Mouse (Mus musculus) spleen, postnatal 4 days (tissue): ENCODE data around the gene Adrb1.

Experiments
- DNase-seq, 2 experiments: peaks; one replicate each; pipeline ENCODE4 v3.0.0; 2022; ENCODE audit warnings: low spot score in 2 of 2

Adrb1 gene

DNA sequence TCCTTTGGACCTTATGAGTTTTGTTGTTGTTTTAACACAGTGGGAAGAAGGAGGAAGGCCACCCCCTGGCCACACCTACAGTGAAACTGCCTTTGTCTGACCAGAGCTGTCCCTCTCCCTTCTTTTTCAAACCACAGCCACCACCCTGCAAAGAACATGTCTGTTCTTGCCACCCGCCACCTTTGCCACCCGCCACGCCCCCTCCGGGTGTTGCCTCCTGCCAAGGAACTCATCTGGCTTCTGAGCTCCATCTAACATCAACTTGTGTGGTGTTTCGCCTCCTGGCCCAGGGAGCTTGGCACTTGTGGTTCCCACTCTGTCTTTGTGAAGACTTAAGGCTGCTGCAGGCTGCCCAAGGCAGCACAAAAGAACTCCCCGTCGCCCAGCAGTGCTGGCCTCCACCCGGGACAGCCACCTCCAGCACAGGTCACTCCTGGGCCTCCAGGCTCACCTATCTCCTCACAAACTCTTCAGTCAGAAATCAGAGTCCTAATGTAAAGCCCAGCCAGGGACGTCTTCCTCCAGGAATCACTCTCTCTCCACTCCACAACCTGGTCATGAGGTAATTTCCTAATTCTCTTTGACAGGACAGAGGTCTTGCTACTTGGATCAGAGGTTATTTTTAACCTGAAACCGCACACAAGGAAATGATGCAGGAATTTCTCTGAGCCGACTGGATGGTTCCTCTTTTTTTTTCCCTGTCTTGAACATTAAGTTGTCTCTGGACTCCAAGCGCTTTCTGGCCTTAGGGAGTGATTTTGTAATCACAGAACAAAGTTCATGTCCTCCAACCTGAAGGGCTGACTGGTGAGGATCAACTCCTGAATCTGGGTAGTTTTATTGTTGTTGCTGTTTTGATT lies 18.5 kb upstream of the Adrb1 start:
- no peak for DNase-seq

DNA sequence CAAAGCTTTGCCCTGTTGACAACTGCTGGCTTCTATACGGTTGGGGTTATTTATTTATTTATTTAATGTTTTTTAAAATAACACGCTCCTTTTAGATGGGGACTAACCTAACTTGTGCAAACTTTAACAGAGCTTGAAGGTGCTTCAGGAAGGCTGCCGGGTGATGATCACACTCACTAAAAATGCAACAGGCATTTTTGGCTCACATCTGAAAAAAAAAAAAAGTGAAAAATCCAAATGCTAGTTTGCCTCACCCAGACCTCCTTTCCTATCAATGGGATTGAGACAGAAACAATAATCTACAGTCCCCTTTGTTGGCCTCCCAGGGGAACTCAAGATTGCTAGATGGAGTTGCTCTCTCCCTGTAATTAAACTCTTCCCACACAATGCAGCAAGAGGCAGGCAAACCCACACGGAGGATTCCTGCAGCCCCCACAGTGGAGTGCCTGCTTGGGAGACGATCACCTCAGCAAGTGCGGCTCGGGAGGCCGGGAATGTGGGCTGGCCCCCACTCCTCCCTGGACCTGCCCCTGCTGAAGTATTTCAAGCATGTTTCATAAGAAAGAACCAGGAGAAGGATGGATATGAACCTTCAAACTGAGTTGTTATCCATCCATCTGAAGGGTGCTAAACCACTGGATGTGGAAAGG lies 16.8 kb upstream of the Adrb1 start:
- no peak for DNase-seq

DNA sequence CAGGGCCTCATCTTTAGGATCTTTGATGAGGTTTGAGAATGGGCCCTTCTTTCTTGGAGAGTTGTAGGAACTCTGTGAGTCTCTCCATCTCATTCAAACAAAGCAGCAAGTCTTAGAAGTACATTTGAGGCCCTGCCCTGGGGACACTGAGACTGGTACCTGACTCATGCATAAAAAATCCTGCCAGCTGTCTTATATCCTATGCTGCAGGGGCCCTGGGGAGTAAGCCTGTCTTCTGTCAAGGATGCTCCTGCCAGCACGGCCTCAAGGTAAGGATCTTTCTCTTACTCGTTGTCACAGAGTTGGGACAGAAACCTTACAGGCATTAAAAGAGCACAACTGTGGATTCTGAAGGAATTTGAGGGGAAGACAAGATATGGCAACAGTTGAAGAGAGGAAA lies 13.2 kb upstream of the Adrb1 start:
- DNase-seq, result no peak

DNA sequence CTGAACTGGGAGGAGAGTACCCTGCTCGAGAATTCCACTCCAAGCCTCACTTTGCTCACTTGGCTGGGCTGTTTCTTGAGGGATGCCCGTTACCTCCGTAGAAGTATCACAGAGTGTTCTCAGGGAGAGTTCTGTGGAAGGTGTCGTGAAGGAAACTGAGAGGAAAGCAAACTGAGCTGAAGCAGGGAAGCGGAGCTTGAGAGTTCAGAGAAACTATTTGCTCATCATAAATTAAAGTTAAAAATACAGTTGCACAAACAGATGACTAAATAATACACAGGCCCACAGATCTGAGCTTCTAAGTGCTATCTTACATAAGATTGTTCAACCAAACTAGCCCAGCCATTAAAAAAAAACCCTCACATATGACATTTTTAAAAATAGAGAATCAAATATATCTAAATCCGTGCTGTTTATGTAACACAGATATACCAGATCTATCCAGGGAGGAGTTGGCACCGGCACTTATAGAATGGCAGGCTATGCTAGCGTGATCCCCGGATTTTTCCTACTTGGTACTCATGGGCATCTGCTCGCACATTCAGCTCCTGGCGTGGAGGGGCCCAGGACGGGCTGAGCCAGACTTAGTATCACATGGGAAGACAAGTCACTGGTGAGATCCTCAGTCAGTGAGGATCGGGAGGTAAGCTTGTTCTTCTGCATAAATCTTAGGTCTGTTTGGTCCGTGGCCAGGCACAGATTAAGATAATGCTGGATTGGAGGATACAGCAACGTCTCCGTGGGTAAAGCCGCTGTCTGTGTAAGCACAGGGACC lies 11.7 kb upstream of the Adrb1 start:
- no peak for DNase-seq

DNA sequence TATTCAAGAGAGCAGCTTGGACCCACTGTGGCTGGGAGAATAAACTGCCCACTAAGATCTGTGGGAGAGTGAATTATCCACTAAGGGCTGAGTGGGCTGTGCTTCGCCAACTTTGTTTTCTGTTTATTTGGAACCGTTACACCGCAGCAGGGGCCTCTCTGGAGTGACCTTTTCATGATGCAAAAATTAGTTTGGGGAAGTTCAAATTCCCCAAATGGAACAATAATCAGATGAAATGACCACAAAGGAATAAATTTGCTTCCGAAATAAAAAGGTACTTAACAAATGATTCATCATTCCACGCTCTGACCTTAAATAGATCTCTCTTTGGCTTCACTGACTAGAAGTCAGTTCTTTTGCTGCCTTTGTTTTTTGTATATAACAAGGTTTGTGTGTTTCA lies 8.4 kb upstream of the Adrb1 start:
- DNase-seq, result no peak

- DNase-seq, result no peak
Measured at GRCm38 (mm10) chr19:56714661-56715170, 7.3 kb upstream of the Adrb1 start.

DNA sequence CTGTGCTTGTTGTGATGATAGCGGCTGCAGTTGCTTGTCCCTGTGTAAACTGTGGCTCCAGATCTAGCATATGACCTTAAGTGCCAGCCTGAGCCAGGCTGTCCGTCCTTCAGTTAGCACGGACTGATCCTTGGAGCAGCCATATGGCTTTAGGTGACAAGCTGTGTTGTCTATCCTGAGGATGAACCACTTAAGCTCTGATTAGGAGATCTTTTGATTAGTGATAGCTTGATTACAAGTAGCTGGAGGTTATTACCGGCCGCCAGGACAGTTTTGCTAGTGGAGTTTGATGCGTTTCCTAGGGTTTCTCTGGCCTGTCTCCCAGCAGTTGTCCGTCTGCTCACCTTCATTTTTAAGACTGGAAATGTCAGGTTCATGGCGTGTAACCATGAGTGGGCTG lies 4.0 kb upstream of the Adrb1 start:
- no peak for DNase-seq

DNA sequence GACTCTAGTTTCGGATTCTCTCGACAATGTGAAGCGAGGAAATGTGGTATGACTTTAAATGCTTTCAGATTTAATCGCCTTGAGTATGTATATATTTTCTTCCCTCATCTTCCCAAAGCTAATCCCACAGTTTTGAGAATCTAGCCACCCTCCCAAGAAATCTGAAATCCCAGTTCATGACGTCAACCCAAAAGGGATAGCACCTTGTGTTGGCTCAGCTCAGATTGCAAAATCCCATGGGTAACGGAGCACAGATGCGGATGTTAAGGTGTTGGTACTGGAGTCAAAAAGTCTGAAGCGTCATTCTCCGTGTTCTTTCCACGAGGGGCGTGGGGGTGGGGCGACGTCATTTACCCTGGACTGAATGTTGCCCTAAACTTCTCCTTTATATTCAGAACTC lies 1.1 kb upstream of the Adrb1 start:
- no peak for DNase-seq

DNA sequence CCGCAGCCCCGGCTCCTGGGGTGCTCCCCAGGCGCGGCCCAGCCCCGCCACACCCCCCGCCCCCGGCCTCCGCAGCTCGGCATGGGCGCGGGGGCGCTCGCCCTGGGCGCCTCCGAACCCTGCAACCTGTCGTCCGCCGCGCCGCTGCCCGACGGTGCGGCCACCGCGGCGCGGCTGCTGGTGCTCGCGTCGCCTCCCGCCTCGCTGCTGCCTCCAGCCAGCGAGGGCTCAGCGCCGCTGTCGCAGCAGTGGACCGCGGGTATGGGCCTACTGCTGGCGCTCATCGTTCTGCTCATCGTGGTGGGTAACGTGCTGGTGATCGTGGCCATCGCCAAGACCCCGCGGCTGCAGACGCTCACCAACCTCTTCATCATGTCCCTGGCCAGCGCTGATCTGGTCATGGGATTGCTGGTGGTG lies 300 bp downstream of the Adrb1 start:
- no peak for DNase-seq

DNA sequence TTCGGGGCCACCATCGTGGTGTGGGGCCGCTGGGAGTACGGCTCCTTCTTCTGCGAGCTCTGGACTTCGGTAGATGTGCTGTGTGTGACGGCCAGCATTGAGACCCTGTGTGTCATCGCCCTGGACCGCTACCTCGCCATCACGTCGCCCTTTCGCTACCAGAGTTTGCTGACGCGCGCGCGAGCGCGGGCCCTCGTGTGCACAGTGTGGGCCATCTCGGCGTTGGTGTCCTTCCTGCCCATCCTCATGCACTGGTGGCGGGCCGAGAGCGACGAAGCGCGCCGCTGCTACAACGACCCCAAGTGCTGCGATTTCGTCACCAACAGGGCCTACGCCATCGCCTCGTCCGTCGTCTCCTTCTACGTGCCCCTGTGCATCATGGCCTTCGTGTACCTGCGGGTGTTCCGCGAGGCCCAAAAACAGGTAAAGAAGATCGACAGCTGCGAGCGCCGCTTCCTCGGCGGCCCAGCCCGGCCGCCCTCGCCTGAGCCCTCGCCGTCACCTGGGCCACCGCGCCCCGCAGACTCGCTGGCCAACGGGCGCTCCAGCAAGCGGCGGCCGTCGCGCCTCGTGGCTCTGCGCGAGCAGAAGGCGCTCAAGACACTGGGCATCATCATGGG lies 822 bp downstream of the Adrb1 start:
- DNase-seq, result peak in 1 of 2 experiments; percentile 66

- DNase-seq, result peak; percentile 20 to 66
Measured at GRCm38 (mm10) chr19:56723331-56724125, 1.5 kb downstream of the Adrb1 start.

GRCm38 (mm10) chr19:56724126-56724597 lies 2.2 kb downstream of the Adrb1 start:
- no peak for DNase-seq

- DNase-seq, result no peak
Measured at GRCm38 (mm10) chr19:56727170-56727877, 5.3 kb downstream of the Adrb1 start.

GRCm38 (mm10) chr19:56734033-56734572 lies 12.1 kb downstream of the Adrb1 start:
- no peak for DNase-seq

DNA sequence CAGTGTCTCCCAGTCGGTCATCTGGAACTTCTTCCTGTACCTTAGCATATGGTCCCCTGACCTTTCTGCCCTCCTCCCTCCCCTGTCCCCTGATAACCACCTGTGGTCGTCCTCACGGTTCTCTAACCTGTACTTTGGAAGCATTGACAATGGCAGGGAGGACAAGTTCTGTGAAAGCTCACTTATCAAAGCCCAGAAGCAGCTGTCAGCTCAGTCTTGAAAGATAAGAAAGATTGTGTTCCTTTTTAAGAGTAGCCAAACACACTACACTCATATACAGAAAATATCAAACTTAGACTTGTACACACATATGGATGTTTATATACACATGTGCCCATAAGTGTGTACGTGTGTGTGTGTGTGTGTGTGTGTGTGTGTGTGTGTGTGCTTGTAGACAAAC lies 13.7 kb downstream of the Adrb1 start:
- no peak for DNase-seq

GRCm38 (mm10) chr19:56736287-56736686 lies 14.3 kb downstream of the Adrb1 start:
- no peak for DNase-seq

GRCm38 (mm10) chr19:56745061-56745460 lies 23.1 kb downstream of the Adrb1 start:
- no peak for DNase-seq

DNA sequence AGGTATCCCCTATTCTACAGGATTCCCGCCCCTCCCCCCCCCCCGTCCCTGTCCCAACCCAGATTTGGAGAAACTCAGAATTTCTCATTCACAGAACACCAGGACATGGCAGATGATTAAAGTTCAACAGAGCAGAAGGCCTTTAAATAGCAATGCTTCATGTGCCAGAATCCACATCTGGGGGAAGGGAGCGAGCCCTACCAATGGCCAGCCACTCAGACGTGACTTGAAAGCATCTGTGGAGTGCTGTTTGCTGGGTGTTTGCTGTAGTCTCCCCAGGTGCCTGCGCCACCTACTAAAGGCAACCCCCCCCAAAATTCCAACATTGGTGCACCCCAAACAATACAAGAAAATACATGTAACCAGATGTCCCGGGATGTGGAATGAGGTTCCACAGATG lies 23.5 kb downstream of the Adrb1 start:
- DNase-seq, result no peak

DNA sequence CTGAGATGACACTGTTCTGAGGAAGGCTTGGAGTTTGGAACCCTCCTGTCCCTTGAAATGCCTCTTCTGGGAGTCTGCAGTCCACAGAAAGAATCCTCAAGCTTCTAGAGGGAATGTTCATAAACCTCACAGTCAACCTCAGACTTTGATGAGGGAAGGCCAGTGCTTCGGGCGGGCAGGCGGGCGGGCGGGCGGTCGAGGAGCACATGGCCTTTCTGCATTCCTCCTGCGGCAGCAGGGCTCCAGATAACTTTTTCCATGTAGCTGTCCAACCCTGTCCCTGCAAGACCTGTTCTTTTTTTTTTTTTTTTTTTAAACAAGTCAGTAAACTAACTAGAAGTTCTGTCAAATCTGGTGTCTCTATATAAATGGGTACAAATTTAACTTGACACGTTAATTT lies 24.6 kb downstream of the Adrb1 start:
- no peak for DNase-seq

GRCm38 (mm10) chr19:56747878-56748277 lies 25.9 kb downstream of the Adrb1 start:
- DNase-seq, result no peak
